Mouse (Mus musculus) cerebellum, adult 2 months (tissue): ENCODE measurements at regions not wholly inside any gene's neighbourhood (a gene's known extent, or its start where the extent isn't known, plus 50 kb on each side); places are given as distances from the start of the nearest gene placed in this dataset.

Experiments used
- DNase-seq, 2 experiments: peaks; one replicate each; pipeline ENCODE4 v3.0.0; 2021
- H3K27ac ChIP-seq: fragments of 200-500 bp; 2 replicates; pipeline ENCODE4 v1.5.1; 2012; ENCODE audit warnings: low read length, control low read depth, inconsistent platforms; ENCODE audit not compliant: insufficient read depth
- H3K27me3 ChIP-seq: fragments of 200-500 bp; 2 replicates; pipeline ENCODE4 v1.6.1; 2012; ENCODE audit warnings: inconsistent platforms, mild to moderate bottlenecking, low read length, moderate library complexity; ENCODE audit not compliant: control insufficient read depth, insufficient read depth
- H3K4me1 ChIP-seq: fragments of 200-500 bp; 2 replicates; pipeline ENCODE4 v1.6.1; 2011; ENCODE audit warnings: low read length; ENCODE audit not compliant: control insufficient read depth, insufficient read depth
- H3K4me3 ChIP-seq: fragments of 200-500 bp; replicated peaks from 2 replicates; pipeline ENCODE3; 2011; ENCODE audit warnings: mild to moderate bottlenecking, low read depth, low read length, control low read depth; ENCODE audit not compliant: insufficient read depth
- CTCF ChIP-seq: fragments of 200-500 bp; IDR thresholded peaks from 2 replicates; pipeline ENCODE4 v1.5.1; 2011; ENCODE audit warnings: low read depth, mild to moderate bottlenecking, control low read depth, low read length, moderate library complexity, borderline replicate concordance; ENCODE audit not compliant: insufficient read depth
- POLR2A ChIP-seq: fragments of 200-500 bp; IDR thresholded peaks from 2 replicates; pipeline ENCODE4 v1.6.1; 2011; ENCODE audit warnings: low read length, control low read depth, borderline replicate concordance; ENCODE audit not compliant: insufficient read depth
- WGBS: fragments of 180-500 bp; shearing (Covaris S2); methylation state at CpG from one replicate; pipeline ENCODE4 v1.1.7; 2018; 5-methylcytosine and 5-hydroxymethylcytosine counted together

GRCm38 (mm10) chr12:9952372-9952771 lies 382.5 kb downstream of the Osr1 start:
- 91% methylated on average over 2 of the region's 2 CpGs for WGBS
- Histone ChIP-seq H3K27ac (no peak overlapping the region), H3K4me1 (no peaks in the 10 kb centered on the region), H3K4me3 (no peak overlapping the region), H3K27me3 (no peaks in the 10 kb centered on the region)
- TF ChIP-seq POLR2A = no peak
- no peak for TF ChIP-seq CTCF
- DNase-seq = no peak

GRCm38 (mm10) chr12:9954178-9954888 lies 384.4 kb downstream of the Osr1 start:
- no peaks in the 10 kb centered on the region for H3K27me3 ChIP-seq
- TF ChIP-seq POLR2A (no peak), CTCF (no peak)

GRCm38 (mm10) chr12:9969390-9969789 lies 399.5 kb downstream of the Osr1 start:
- TF ChIP-seq POLR2A (no peak), CTCF (no peak)
- H3K27me3 ChIP-seq = no peaks in the 10 kb centered on the region
- 92% methylated on average over 1 of the region's 1 CpGs for WGBS
- H3K4me1 ChIP-seq = no peaks in the 10 kb centered on the region
- H3K4me3 ChIP-seq = no peak overlapping the region
- DNase-seq = no peak
- no peak overlapping the region for H3K27ac ChIP-seq

More at GRCm38 (mm10) chr12:9954178-9954888, 384.4 kb downstream of the Osr1 start:
- Histone ChIP-seq H3K4me1 (no peaks in the 10 kb centered on the region), H3K4me3 (no peak overlapping the region), H3K27ac (no peak overlapping the region)
- DNase-seq = no peak
- WGBS = 85% methylated on average over 6 of the region's 6 CpGs

GRCm38 (mm10) chr12:9970771-9971170 lies 399.0 kb upstream of the Nt5c1b start:
- WGBS = 73% methylated on average over 2 of the region's 2 CpGs
- no peaks in the 10 kb centered on the region for H3K4me1 ChIP-seq

GRCm38 (mm10) chr12:9978494-9979112 lies 391.2 kb upstream of the Nt5c1b start:
- H3K4me3 ChIP-seq = no peak overlapping the region
- H3K4me1 ChIP-seq = no peaks in the 10 kb centered on the region
- H3K27ac ChIP-seq = no peak overlapping the region
- no peaks in the 10 kb centered on the region for H3K27me3 ChIP-seq
- TF ChIP-seq POLR2A (no peak), CTCF (no peak)
- 25% methylated on average over 3 of the region's 3 CpGs for WGBS
- DNase-seq = no peak

More at GRCm38 (mm10) chr12:9970771-9971170, 399.0 kb upstream of the Nt5c1b start:
- H3K4me3 ChIP-seq = no peak overlapping the region
- TF ChIP-seq CTCF (no peak), POLR2A (no peak)
- no peak overlapping the region for H3K27ac ChIP-seq
- H3K27me3 ChIP-seq = no peaks in the 10 kb centered on the region
- no peak for DNase-seq

GRCm38 (mm10) chr12:9979113-9979507 lies 390.7 kb upstream of the Nt5c1b start:
- no peaks in the 10 kb centered on the region for H3K27me3 ChIP-seq
- 94% methylated on average over 1 of the region's 1 CpGs for WGBS
- H3K4me3 ChIP-seq = no peak overlapping the region
- no peak for TF ChIP-seq POLR2A
- TF ChIP-seq CTCF = no peak
- H3K4me1 ChIP-seq = no peaks in the 10 kb centered on the region
- H3K27ac ChIP-seq = no peak overlapping the region
- DNase-seq = no peak

GRCm38 (mm10) chr12:9991305-9991704 lies 378.5 kb upstream of the Nt5c1b start:
- no peak for DNase-seq
- H3K4me1 ChIP-seq = no peaks in the 10 kb centered on the region
- H3K27ac ChIP-seq = no peak overlapping the region
- no peaks in the 10 kb centered on the region for H3K27me3 ChIP-seq
- TF ChIP-seq POLR2A (no peak), CTCF (no peak)
- no peak overlapping the region for H3K4me3 ChIP-seq
- 90% methylated on average over 1 of the region's 1 CpGs for WGBS

- 83% methylated on average over 3 of the region's 3 CpGs for WGBS
- H3K4me3 ChIP-seq = no peak overlapping the region
- TF ChIP-seq CTCF = no peak
- TF ChIP-seq POLR2A = no peak
- no peak overlapping the region for H3K27ac ChIP-seq
- no peaks in the 10 kb centered on the region for H3K27me3 ChIP-seq
- DNase-seq = no peak
- H3K4me1 ChIP-seq = no peaks in the 10 kb centered on the region
Observed at GRCm38 (mm10) chr12:9995670-9996069, 374.1 kb upstream of the Nt5c1b start.
